Mouse (Mus musculus) testis, adult 2 months (tissue): ENCODE measurements around the gene Cacna2d1. TPM values are rescaled to one million over a fixed set of nuclear protein-coding genes. Genes with fewer than 3 reads are reported as not detected.

Source experiments
- H3K27ac ChIP-seq: fragments of 200-500 bp; 2 replicates; pipeline ENCODE4 v1.5.1; 2012; ENCODE audit warnings: low read depth, low read length; ENCODE audit not compliant: control insufficient read depth, insufficient read depth
- H3K27me3 ChIP-seq: fragments of 200-500 bp; 2 replicates; pipeline ENCODE4 v1.6.1; 2012; ENCODE audit warnings: mild to moderate bottlenecking, low read length, moderate library complexity; ENCODE audit not compliant: control insufficient read depth, insufficient read depth
- H3K36me3 ChIP-seq: fragments of 200-500 bp; 2 replicates; pipeline ENCODE4 v1.6.1; 2012; ENCODE audit warnings: mild to moderate bottlenecking, low read length; ENCODE audit not compliant: control insufficient read depth, insufficient read depth
- H3K4me1 ChIP-seq: fragments of 200-500 bp; 2 replicates; pipeline ENCODE4 v1.6.1; 2012; ENCODE audit warnings: low read length; ENCODE audit not compliant: control insufficient read depth, insufficient read depth
- H3K4me3 ChIP-seq: fragments of 200-500 bp; 2 replicates; pipeline ENCODE4 v1.5.1; 2012; ENCODE audit warnings: low read depth, mild to moderate bottlenecking, low read length, moderate library complexity, mixed read lengths; ENCODE audit not compliant: control insufficient read depth
- CTCF ChIP-seq: fragments of 200-500 bp; IDR thresholded peaks from 2 replicates; pipeline ENCODE4 v1.5.1; 2012; ENCODE audit warnings: low read depth, mild to moderate bottlenecking, inconsistent platforms, low read length, moderate library complexity; ENCODE audit not compliant: control insufficient read depth, insufficient read depth, insufficient replicate concordance
- POLR2A ChIP-seq: fragments of 200-500 bp; IDR thresholded peaks from 2 replicates; pipeline ENCODE4 v1.6.1; 2012; ENCODE audit warnings: low read depth, mild to moderate bottlenecking, inconsistent platforms, low read length, moderate library complexity; ENCODE audit not compliant: control insufficient read depth
- polyA plus RNA-seq: library from polyadenylated mRNA; depleted of rRNA; stranded (reverse); fragments of >200 nt; gene quantifications from 2 replicates; pipeline ENCODE4 v1.2.3, GENCODE M21; 2012

Gene Cacna2d1
- polyA plus RNA-seq, 1 experiment = 1.5 TPM

GRCm38 (mm10) chr5:16314242-16314641 is 379.8 kb downstream of the Cacna2d1 start:
- Histone ChIP-seq H3K4me3 (no peak overlapping the region), H3K27ac (no peak overlapping the region), H3K36me3 (no peaks in the 10 kb centered on the region), H3K27me3 (no peaks in the 10 kb centered on the region), H3K4me1 (no peaks in the 10 kb centered on the region)
- TF ChIP-seq CTCF = no peak
- no peak for TF ChIP-seq POLR2A

GRCm38 (mm10) chr5:16315983-16316390 is 381.5 kb downstream of the Cacna2d1 start:
- no peaks in the 10 kb centered on the region for H3K4me1 ChIP-seq
- H3K27me3 ChIP-seq = no peaks in the 10 kb centered on the region
- TF ChIP-seq CTCF (no peak), POLR2A (no peak)
- no peaks in the 10 kb centered on the region for H3K36me3 ChIP-seq
- no peak overlapping the region for H3K4me3 ChIP-seq
- H3K27ac ChIP-seq = no peak overlapping the region

- no peak for TF ChIP-seq CTCF
- no peak for TF ChIP-seq POLR2A
- Histone ChIP-seq H3K27me3 (no peaks in the 10 kb centered on the region), H3K27ac (no peak overlapping the region), H3K4me1 (no peaks in the 10 kb centered on the region), H3K4me3 (no peak overlapping the region), H3K36me3 (no peaks in the 10 kb centered on the region)
Measured at GRCm38 (mm10) chr5:16317680-16318242, 383.3 kb downstream of the Cacna2d1 start.

GRCm38 (mm10) chr5:16326610-16327009 is 392.1 kb downstream of the Cacna2d1 start:
- Histone ChIP-seq H3K36me3 (no peaks in the 10 kb centered on the region), H3K4me1 (no peaks in the 10 kb centered on the region), H3K27me3 (no peaks in the 10 kb centered on the region), H3K27ac (no peak overlapping the region), H3K4me3 (no peak overlapping the region)
- TF ChIP-seq POLR2A (no peak), CTCF (no peak)

GRCm38 (mm10) chr5:16345393-16345792 is 410.9 kb downstream of the Cacna2d1 start:
- H3K27me3 ChIP-seq = no peaks in the 10 kb centered on the region
- no peaks in the 10 kb centered on the region for H3K4me1 ChIP-seq
- no peak overlapping the region for H3K4me3 ChIP-seq
- TF ChIP-seq CTCF (no peak), POLR2A (no peak)
- no peaks in the 10 kb centered on the region for H3K36me3 ChIP-seq
- H3K27ac ChIP-seq = no peak overlapping the region

GRCm38 (mm10) chr5:16355816-16356215 is 421.3 kb downstream of the Cacna2d1 start:
- H3K4me1 ChIP-seq = no peaks in the 10 kb centered on the region
- TF ChIP-seq CTCF (no peak), POLR2A (no peak)
- H3K27ac ChIP-seq = no peak overlapping the region
- H3K36me3 ChIP-seq = no peaks in the 10 kb centered on the region
- no peaks in the 10 kb centered on the region for H3K27me3 ChIP-seq
- H3K4me3 ChIP-seq = no peak overlapping the region

GRCm38 (mm10) chr5:16357709-16358108 is 423.2 kb downstream of the Cacna2d1 start:
- Histone ChIP-seq H3K4me1 (no peaks in the 10 kb centered on the region), H3K27me3 (no peaks in the 10 kb centered on the region), H3K4me3 (no peak overlapping the region), H3K27ac (no peak overlapping the region), H3K36me3 (no peaks in the 10 kb centered on the region)
- TF ChIP-seq POLR2A (no peak), CTCF (no peak)
